Mouse (Mus musculus): Measurements from ENCODE around the gene Fam189a1.

DNA sequence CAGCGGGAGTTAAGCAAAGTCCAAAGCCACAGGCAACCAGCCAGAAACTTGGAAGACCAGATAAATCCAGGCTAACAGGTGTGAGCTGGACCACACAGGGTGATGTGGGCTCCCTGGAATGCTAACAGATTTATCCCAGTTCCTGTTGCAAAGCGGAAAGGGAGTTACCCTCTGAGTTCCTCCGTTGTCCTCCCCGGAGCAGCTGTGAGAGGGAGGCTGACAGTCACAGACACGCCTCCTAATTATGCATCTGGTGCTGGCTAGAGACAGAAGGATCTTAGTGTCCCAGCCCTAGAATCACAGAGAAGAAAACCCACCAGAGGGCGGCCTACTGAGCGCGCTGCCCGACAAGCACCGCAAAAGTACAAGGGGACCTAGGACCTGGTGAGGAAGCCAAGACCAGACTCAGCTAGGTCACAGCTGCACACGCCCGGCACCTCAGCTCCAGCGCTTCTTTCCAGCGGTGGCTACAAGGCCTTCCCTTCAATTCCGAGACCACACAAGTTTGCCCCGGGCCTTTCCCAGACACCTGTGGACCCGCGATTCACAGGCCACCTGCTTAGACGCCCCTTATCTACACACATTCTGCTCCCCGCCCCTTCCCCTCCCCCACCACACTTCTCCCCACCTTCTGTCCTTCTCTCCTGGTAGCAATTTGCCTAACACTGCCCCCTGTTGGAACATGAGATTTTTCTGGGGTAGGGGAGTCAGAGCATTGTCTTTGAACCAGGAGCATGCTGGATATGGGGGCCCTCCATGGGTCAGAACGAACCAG is 316.4 kb downstream of the Fam189a1 start:
- TF ChIP-seq CTCF (IDR thresholded peaks at IDR 0.05; ENCODE audit: low read depth): peak; percentile 28
- TF ChIP-seq EP300 (IDR thresholded peaks at IDR 0.05; ENCODE audit: low read depth): no peak

Data from liver, embryonic 14.5 days (tissue).